Comparison of ENCODE assay signal across 8 mouse cellular contexts in the genomic region with DNA sequence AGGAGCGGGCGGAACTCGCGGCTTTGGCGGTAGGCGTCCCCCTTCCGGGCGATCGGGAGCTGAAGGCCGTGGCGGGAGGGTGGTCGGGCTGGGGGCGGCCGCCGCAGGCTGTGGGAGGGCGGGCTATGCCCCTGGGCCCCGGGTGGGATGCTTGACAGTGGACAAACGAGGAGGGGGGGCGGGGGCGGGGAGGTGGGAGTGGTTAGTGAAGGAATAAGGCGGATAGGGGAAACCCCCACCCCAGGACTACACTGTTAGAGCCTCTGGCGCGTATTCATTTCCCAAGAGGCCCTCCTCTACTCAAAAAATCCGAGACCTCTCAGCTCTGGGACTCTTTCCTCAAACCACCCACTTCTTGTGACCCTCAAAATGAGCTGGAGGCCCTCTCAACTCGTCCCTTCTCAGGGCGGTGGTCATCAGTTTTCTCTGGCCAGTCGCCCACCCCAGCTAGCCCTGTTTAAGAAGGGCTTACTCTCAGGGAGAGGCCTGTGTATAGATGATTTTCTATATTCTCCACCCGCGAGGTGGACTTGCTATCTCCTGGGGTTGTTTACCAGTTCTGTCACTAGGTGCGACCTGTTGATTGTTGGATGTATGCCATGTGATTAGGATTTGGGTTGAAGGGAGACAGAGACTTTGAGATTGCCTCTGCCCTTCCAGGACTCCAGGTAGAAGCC. TPM values are rescaled to one million over a fixed set of nuclear protein-coding genes. Genes with fewer than 3 reads are reported as not detected.
DNase-seq lines count a peak whose midpoint lies in the region; ATAC-seq lines count a peak whose summit lies in the region.

No protein-coding gene starts in this region.

- H3K9ac ChIP-seq in heart, embryonic 16.5 days (ENCODE audit: low read length): peak overlapping the region; percentile 87
- H3K9ac ChIP-seq in liver, embryonic 15.5 days: peak overlapping the region; percentile 95

- WGBS in heart, embryonic 16.5 days: under 1% methylated on average over 26 of the region's 30 CpGs
- WGBS in liver, embryonic 15.5 days (ENCODE audit: insufficient replicate concordance): under 1% methylated on average over 29 of the region's 30 CpGs

- H3K4me1 ChIP-seq in heart, embryonic 16.5 days (ENCODE audit: control insufficient read depth, insufficient read depth, low read length): peaks cover 25% of the 10 kb centered on the region
- H3K4me1 ChIP-seq in liver, embryonic 15.5 days (replicated peaks): peaks cover 48% of the 10 kb centered on the region

- peak overlapping the region; percentile 77 for H3K4me3 ChIP-seq in heart, embryonic 16.5 days (ENCODE audit: low read length)
- peak overlapping the region; percentile 85 for H3K4me3 ChIP-seq in liver, embryonic 15.5 days (replicated peaks)

- no peaks in the 10 kb centered on the region for H3K27me3 ChIP-seq in heart, embryonic 16.5 days (ENCODE audit: control insufficient read depth, insufficient read depth, low read length)
- H3K27me3 ChIP-seq in liver, embryonic 15.5 days: no peaks in the 10 kb centered on the region
- no peaks in the 10 kb centered on the region for H3K27me3 ChIP-seq in splenic B cell, adult 2 months (ENCODE audit: control insufficient read depth, insufficient read depth, low read length, poor library complexity, severe bottlenecking)

- peak overlapping the region; percentile 87 for H3K4me2 ChIP-seq in heart, embryonic 16.5 days (ENCODE audit: low read depth, low read length)
- H3K4me2 ChIP-seq in liver, embryonic 15.5 days: peak overlapping the region; percentile 78

- H3K36me3 ChIP-seq in heart, embryonic 16.5 days (ENCODE audit: control insufficient read depth, insufficient read depth): peaks cover 32% of the 10 kb centered on the region
- peaks cover 43% of the 10 kb centered on the region for H3K36me3 ChIP-seq in liver, embryonic 15.5 days (replicated peaks)
- peaks cover 17% of the 10 kb centered on the region for H3K36me3 ChIP-seq in splenic B cell, adult 2 months (ENCODE audit: control insufficient read depth, insufficient read depth, low read length, poor library complexity, severe bottlenecking)

- ATAC-seq in heart, embryonic 16.5 days (replicated peaks; ENCODE audit: extremely low read depth, insufficient read depth, low FRiP score): peak; percentile 56
- peak; percentile 30 for ATAC-seq in liver, embryonic 15.5 days (ENCODE audit: insufficient read depth)

- DNase-seq in cerebellum, adult 11 months: peak; percentile 65
- no peak for DNase-seq in cerebellum, postnatal 36 days
- peak; percentile 28 for DNase-seq in thymus, postnatal 4 days
- DNase-seq in thymus, postnatal 36 days: no peak
- DNase-seq in splenic B cell, adult 2 months (ENCODE audit: low read depth, low spot score): peak; percentile 49
- no peak for DNase-seq in right cerebral cortex, adult 18-20 months

- no peaks in the 10 kb centered on the region for H3K9me3 ChIP-seq in heart, embryonic 16.5 days (replicated peaks; ENCODE audit: control insufficient read depth, low read length)
- H3K9me3 ChIP-seq in liver, embryonic 15.5 days (replicated peaks): no peaks in the 10 kb centered on the region

- H3K27ac ChIP-seq in heart, embryonic 16.5 days (ENCODE audit: low read length): peak overlapping the region; percentile 95
- H3K27ac ChIP-seq in liver, embryonic 15.5 days (replicated peaks): peak overlapping the region; percentile 93

RNA-seq across cellular contexts. Expression of a gene that starts 0.5 kb away (rescaled TPM):
- polyA plus RNA-seq in heart, embryonic 16.5 days (2015; fragmentation: Nextera tagmentation; extraction: Ambion mirVana): 9.8 and 11.2 TPM in 2 replicates
- polyA plus RNA-seq in liver, embryonic 15.5 days (2015; fragmentation: Nextera tagmentation; extraction: Ambion mirVana): 8.6 and 10.1 TPM in 2 replicates

RNA-seq across cellular contexts. Expression of a gene that starts 1.1 kb away (rescaled TPM):
- 0.59 and 0.69 TPM in 2 replicates for polyA plus RNA-seq in heart, embryonic 16.5 days (2015; fragmentation: Nextera tagmentation; extraction: Ambion mirVana)
- 0.20 and 0.31 TPM in 2 replicates for polyA plus RNA-seq in liver, embryonic 15.5 days (2015; fragmentation: Nextera tagmentation; extraction: Ambion mirVana)

RNA-seq across cellular contexts. Expression of a gene that starts 14.8 kb away (rescaled TPM):
- polyA plus RNA-seq in heart, embryonic 16.5 days (2015; fragmentation: Nextera tagmentation; extraction: Ambion mirVana): 59.6 and 59.9 TPM in 2 replicates
- polyA plus RNA-seq in liver, embryonic 15.5 days (2015; fragmentation: Nextera tagmentation; extraction: Ambion mirVana): 12.8 and 15.5 TPM in 2 replicates

RNA-seq across cellular contexts. Expression of a gene that starts 31.4 kb away (rescaled TPM):
- 11.1 and 13.7 TPM in 2 replicates for polyA plus RNA-seq in heart, embryonic 16.5 days (2015; fragmentation: Nextera tagmentation; extraction: Ambion mirVana)
- polyA plus RNA-seq in liver, embryonic 15.5 days (2015; fragmentation: Nextera tagmentation; extraction: Ambion mirVana): 2.0 and 2.1 TPM in 2 replicates

RNA-seq across cellular contexts. Expression of a gene that starts 59.2 kb away (rescaled TPM):
- polyA plus RNA-seq in heart, embryonic 16.5 days (2015; fragmentation: Nextera tagmentation; extraction: Ambion mirVana): 8.1 and 8.3 TPM in 2 replicates
- 0.36 and 0.47 TPM in 2 replicates for polyA plus RNA-seq in liver, embryonic 15.5 days (2015; fragmentation: Nextera tagmentation; extraction: Ambion mirVana)

Comparison
In these comparisons a context has a peak if more than half of its experiments do, and no peak if none do; other contexts are left out.
1. DNase-seq: peak in cerebellum, adult 11 months (single experiment), thymus, postnatal 4 days (single experiment) and splenic B cell, adult 2 months (single experiment); none in cerebellum, postnatal 36 days (0 of 2), thymus, postnatal 36 days (0 of 2) and right cerebral cortex, adult 18-20 months (single experiment).